Mouse (Mus musculus): ENCODE measurements around the gene Crybb1.

Crybb1 gene

DNA sequence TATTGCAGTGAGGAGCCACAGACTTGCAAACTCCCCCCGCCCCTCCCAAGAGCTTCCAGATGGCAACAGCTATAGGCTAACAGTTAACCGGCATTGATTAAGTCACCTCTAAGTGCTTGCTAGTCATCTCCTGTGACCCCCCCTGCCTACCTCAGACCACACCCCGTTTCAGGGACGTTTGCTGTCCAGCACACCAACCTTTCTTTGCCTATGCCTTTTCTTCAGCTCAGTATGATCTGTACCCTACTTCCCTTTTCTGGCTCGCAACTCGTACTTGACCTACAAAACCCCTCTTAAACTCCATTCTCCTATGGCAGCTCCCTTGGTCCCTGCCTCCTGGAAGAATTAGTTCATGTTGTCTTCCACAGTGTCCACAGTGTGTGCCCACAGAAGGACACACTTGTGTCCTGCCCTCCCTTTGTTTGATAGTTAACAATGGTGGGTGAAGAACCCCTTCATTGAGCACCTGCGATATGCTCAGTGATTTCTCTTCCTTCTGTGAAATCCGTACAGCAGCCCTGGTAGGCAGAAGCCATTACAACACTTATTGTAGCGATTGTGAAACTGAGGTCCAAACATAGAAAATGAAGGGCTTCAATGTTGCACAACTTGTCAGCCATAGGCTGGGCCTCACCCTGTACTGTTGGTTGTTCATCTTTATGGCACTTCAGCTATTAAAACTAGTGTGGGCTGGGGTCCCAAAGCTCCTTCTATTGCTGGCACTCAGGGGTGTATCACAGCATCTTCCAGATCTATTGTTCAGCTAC is 10.6 kb downstream of the Crybb1 start:
- no peak for DNase-seq (ENCODE audit: low spot score)

DNA sequence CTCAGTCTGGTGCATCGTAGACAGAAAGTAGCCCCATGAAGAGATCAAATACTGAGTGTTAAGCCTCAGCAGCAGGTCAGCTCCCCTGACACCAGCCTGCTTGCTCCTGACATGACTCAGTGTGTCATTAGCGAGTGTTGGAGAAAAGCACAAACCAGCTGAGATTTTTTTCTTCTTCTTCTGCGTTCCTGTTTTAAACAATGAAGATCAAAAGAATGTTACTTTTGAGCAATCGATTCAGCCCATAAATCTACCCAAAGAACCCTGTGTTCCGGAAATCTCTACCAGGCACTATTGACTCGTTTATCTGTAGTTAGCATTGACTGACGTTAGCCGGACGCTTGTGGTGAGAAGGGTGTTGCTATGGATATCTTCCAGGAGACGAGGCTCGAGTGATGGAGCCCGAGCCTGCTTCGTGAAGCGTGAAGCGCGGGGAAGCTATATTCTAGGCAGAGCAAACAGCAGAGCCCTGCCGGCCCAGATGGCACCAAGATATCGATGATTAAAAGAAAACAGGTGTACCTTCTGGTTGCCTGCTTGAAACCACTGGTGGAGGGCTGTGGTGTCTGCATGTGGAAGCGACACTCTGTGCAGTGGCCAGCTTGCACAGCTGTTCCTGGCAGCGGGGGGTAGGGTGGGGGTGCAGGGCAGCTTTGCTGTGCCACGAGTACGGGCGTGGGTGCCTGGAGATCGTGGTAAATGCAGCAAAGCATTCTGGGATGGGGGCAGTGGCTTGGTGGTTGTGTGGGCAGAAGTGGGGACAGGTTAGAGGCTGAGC is 15.3 kb downstream of the Crybb1 start:
- DNase-seq (ENCODE audit: low spot score), result no peak

DNA sequence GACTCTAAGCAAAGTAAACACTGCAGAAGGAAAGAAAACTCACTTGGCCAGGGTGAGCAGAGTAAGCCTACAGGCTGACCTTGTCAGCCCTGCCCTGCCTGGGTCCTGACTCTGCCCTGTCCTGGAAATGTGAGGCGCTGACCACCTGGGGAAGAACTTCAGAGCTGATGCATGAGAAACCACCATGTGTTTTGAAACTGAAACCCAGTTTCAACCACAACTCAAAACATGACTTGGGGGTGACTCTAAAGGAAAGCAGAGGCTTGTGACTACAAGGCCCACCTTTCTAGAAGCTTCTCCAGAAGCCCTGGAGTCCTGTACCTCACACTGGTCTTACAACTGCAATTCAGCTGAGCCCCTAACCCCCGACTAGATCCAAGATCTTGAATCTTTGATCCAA is 17.3 kb downstream of the Crybb1 start:
- no peak for DNase-seq (ENCODE audit: low spot score)

DNA sequence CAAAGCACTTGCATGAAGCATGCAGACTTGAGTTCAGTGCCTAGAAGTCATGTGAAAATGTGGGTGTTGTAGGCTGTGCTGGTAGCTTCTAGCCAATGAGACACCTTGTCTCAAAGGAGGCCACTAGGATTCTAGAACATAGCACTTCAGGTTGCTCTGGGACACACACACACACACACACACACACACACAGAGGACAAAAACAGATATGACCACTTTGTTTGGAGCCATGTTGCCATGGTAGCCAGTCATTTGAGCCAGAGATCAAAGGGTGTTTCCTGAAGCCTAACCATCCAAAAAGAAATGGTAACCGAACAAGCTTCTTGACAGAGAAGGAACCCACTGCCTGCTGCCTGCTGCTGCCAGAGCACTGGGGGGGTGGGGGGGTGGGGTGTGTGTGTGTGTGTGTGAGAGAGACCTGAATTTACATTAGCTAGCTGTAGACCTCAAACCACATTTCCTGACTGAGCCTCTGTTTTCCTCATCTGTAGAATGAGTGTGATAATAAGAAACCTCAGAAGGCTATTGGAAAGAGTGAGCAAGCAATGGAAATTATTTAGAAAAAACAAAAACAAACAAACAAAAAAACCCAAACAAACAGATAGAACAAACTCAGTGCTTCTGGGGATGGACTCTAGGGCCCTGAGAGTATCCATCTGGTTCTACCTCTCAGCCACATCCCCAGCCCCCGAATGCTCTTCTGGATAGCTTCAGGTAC is 18.3 kb downstream of the Crybb1 start:
- no peak for DNase-seq (ENCODE audit: low spot score)

DNA sequence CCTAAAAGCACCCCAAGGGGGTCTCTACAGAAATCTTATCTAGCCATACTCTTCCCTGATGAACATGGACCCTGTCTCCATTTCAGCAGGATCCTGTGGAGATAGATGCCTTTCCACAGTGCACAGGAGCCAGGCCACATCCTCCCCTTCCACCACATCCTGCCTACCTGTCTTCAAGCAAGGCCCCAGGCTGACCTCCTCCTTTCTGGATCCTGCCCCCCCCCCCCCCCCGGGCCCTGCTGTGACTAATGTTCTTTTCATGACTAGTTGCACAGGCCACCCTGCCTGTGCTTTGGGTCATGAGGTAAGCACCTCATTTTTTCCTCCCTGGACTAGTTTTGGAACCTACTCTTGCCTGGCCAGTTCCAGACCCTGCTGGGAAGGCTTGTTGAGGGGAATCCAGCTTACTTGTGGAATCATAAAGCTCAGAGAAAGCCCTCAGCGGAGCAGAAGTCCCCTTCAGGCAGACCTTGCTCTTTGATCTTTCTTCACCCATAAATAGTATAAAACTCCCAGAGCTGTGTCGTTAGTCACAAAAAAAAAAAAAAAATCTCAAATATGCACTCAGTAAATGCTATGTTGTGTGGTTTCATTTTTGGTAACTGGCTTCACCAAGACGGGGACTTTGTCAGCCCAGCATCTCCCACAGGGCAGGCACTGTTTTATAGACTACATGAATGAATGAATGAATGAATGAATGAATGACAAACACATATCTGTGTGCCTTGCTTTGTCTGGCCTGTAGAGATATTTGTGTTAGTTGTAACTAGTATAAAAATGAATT is 19.6 kb downstream of the Crybb1 start:
- DNase-seq (ENCODE audit: low spot score), result no peak

DNA sequence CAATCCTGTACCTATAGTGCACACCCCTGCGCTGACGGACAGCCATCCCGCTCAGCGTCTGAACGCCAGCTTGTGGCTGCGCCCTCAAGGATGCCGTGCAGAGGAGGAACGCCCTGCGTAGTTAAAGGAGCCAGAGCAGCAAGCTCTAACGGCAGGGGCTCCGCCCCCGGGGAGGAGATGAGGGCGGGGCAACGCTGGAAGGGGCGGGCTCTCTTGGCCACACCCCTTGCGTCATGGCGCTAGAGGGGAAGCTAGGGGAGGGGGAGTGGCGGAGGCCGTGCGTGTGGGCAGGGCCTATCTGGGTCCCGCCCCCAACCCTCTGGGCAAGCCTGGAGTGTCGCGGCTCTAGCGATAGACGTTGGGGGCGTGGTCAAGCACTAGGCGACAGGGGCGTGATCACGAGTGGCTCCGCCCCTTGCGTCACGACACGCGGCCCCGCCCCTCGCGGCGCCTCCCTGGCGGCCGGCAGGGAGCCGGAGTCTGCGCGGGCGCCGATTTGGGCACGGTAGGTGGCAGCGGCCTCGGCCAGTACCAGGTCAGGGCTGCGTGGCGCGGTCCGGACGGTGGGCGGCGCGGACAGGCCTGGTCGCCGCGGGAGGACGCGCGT is 20.8 kb downstream of the Crybb1 start, which contains the start of gene Tpst2:
TSS of gene Tpst2 (plus strand) at position 425 of the 607 bp plus-strand sequence.
- peak; percentile 100 for DNase-seq (ENCODE audit: low spot score)

DNA sequence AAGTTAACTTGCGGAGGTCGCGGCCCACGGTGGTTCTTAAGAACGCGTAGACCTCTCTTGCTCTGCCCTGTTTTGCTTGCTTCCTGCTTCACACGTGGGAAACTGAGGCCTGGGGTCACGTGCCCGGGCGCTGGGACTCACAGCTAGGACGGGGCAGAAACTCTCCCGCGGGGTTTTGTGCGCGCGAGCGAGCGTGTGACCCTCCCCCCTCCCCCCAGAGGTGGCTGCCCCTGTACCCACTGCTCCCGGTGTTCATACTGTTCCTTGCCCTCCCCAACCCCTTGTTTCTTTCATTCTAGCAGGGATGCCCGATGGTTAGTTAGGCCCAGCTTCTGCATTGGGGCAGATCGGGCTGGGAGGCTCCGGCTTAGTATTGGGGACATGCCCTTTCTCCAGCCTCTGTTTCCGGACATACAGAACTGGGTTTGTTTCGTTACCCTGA is 21.3 kb downstream of the Crybb1 start:
- DNase-seq (ENCODE audit: low spot score), result no peak

DNA sequence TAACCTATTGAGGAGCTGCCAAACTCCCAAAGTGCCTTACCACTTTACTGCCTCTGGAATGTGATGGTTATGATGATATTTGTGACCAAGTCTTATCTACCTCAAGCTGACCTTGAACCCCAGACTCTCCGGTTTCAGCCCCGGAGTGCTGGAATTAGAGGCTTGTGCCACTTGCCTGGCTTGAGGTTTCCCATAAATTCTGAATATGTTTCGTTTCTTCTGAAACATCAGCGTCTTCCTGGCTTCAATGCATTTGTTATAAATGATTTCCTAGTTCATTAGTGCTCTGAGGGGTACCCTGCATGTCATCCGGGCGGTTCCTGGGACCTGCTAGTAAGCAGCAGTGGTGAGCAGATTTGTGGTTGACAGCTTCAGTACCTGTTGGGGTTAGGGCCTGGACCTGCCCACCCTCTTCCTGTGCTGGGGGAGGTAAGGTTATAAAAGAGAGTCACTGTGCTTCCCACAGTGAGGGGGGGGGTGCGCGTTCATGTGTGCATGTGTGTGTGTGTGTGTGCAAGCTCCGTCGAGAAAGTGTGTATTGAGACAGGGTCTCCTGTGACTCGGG is 22.4 kb downstream of the Crybb1 start:
- no peak for DNase-seq (ENCODE audit: low spot score)

DNA sequence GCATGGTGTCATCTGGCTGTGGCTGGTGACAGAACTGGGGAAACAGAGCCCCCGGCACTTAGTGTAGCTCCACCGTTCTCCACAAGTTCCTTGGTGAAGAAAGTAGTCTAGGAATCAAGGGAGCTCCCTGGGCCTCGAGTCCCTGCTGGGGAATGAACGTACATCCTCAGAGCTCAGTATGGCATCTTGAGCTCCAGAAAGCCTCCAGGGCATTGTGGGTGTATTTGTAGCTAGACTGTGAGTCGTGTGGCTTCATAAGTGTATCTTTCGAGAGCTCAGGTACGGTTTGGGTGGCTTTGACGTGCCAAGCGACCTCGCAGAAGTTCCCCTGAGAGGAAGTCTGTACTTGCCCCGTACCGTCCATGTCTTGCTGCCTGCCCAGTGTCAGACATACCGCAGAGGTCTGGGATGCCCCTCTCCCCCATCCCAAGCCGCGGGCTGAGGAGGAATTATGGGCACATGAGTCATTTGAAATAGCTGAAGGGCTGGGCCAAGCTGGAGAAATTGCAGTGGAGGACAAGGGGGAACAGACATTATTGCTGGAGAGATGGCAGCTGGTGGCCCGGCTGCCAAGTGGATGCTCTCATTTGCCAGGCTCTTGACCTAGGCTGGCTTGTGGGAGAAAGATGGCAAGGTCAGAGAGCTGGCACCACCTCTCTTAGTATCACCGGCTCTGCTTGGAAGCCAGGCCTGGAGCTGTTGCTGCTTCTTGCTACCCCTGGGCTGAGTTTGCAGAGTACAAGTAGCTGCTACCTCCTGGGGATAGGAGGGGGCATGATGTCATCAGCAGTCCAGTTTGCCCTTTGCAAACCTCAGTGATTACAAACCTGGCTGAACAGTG is 23.8 kb downstream of the Crybb1 start:
- DNase-seq (ENCODE audit: low spot score), result no peak

DNA sequence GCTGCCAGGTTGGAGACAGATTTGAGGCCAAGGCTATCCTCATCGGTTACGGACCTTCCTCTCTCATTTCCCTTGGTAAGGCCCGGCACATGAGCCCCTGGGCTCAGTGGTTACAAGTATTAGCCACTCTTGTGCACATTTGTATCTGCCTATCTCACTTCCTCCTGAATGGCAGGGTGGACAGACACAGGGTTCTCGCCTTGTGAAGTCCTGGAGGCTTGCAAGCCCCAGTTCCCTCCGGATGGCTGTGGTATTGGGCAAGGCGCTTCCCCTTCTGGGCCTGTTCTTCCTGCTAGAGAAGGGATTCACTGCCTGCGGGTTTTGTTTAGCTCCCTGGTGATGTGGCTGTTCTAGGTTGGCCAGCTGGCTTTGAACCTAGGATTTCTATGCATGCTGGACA is 24.5 kb downstream of the Crybb1 start:
- no peak for DNase-seq (ENCODE audit: low spot score)

DNA sequence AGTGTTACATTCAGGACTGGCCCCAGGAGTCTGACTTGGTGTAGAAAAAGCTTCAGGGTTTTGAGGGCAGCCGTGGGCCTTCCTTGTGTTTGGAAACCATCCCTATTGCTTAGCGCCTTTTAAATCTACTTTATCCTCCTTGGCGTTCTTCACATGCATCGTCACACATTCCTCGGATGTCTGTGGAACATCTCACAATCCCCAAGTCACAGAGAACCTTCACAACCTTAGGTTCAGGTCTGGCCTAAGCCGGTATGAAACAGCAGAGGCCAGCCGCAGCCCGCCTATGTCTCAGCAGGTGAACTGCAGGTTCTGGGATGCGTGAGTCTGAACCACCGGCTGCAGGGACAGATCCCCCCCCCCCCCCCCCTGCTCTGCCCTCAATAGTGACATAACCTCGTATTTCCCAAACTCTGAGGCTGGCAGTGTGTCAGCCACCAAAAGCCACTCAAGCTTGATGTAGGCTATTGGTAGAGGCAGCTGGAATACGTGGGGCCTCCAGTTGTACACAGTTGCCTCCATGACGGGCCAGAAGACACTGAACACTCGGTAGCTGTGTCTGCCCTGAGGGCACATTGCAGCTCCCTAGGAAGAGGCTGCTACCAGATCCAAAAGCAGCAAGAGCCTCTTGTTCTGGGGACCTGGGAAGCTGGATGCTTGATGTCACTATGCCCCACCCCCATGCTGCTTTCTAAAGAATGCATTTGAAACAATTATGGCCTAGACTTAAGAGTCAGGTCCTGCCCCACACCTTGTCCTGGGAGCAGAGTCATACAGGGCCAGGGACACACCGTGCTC is 25.4 kb downstream of the Crybb1 start:
- DNase-seq (ENCODE audit: low spot score), result no peak

DNA sequence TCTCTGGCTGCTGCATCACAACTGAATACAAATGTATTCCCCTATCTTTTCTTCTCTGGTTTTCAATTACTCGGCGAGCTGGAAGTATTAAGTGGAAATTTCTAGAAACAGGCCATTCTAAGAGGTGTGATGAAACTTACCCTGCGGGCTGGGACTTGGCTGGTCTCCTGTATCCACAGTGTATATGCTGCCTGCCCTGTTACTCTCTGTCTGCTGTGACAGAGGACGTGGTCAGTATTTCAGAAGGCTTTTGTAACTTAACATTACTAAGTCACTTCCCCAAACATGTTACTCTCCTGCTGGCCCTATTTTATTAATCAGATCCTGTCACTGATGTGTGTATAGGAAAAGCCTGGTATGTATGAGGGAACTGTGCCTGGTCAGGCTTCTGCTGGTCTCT is 26.1 kb downstream of the Crybb1 start:
- no peak for DNase-seq (ENCODE audit: low spot score)

DNA sequence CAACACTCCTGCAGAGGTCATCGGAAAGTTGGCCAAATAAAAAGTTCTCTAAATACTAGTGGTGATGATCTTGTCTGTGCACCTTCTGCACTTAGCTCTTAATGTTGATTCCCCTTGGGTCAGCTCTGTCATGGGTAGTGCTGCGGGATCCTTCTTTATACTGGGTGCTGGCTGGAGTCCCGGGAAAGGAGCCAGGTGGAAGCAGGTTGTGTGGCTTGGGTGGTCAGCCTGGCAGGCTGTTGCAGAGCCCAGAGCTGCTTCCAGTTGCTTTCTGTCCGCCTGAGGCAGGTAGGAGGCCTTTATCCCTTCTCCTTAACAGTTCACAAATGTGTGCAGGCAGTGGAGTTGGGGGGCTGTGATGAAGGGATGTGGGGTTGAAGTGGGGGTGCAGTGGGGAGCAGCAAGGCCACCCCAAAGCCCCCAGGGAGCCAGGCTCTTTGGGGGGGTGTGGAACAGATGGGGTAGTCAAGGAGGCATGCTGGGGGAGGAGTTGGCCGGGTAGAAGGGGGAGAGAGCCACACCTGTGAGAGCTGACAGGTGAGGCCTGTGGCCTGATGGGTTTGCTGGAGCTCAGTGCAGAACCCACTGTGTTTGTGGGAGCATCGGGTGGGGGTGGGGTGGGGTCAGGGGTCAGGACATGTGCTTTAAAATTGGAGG is 26.6 kb downstream of the Crybb1 start:
- DNase-seq (ENCODE audit: low spot score), result no peak

DNA sequence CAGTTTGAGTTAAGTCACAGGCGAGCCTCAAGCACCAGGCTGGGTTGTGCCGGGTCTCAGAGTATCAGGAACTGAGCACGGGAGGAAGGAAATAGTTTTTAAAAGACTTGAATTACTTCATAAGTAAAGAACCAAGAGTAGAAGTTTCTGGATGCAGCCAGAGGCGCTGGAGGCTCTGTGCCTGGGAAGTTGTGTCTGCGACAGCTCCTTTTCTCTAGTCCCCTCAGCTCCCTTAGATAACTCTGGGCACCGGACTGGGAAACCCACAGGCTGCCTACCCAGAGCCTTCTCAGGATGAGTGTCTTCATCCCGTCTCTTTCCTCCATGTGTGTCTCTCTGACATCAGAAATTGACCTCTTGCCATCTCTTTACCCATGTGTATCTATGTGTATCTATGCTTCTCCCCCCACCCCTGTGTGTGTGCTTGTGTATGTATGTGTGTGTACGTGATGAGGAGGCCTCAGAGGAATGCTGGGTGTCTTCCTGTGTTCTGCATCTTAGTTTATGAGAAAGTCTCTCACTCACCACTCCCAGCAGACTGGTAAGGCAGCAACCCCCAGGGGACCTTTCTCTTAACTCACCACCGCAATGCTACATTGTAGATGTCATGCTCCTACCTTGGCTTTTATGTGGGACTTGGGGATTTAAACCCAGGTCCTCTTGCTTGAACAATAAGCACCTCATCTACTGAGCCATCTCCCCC is 27.3 kb downstream of the Crybb1 start:
- no peak for DNase-seq (ENCODE audit: low spot score)

DNA sequence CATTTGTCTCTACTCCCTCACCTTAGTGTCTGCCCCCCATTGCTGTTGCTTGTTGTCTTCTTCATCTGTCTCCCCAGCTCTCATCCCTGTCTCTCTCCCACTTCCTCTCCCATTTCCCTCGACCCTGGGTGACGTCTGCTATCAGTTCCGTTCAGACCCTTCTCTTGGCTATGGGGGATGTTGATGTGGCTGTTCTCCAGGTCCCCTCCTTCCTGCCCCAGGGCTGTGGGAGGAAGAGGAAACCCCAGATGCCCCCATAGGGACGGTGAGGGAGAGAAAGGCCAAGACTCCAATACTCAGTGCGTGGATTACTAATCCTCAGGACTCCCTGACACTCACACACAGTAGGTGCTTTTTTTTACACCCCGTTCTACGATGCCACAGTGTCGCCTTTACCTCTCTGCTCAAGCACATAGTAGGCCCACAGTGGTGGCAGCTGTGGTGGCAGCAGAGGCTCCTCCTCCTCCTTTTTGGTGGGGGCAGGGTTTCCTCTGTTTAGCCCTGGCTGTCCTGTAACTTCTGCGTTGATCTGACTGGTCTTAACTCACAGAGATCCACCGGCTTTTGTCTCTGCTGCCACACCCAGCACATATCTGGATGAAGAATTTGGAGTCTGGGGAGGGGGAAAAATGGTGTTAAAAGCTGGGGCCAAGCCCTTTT is 28.1 kb downstream of the Crybb1 start:
- no peak for DNase-seq (ENCODE audit: low spot score)

DNA sequence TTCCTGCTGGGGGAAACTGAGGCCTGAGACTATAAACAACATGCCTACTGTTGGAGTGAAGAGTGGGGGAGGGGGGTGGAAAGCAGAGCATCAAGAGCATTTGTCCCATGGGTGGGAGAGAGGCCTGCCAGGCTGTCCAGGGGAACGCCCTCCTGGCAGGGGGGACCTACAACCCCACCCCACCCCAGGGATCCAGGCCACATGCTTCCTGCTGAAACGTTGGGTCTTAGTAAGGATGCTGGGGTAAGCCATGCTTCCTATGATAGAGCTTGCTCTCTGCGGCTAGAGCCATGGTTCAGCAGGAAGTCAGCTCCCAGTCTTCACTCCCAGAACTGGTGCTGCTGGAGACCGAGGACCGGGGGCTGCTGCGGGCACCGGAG is 28.6 kb downstream of the Crybb1 start:
- no peak for DNase-seq (ENCODE audit: low spot score)

DNA sequence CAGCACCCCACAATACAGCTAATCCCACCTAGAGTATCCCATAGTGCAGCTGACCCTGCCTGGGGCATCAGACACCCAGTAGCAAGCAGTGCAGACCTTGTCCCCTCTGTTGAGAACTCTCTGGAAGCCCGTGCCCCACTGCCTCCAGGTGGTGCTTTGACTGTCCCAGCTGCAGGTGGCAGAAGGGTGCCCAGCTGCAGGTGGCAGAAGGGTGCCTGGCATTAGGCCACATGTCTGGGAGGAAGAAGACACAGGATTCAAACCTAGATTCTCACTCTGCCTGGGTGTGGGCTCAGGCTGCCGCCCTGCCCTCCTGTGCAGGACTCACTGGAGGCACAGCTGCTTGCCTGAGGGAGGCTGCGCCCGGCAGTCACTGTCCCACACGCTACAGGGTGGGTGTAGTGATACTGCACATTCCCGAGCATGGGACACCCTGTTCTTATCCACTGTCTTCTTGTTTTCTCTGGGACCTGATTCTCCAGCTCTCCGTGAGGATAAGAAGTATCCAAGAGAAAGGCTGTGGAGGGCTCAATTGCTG is 30.0 kb downstream of the Crybb1 start:
- no peak for DNase-seq (ENCODE audit: low spot score)

DNA sequence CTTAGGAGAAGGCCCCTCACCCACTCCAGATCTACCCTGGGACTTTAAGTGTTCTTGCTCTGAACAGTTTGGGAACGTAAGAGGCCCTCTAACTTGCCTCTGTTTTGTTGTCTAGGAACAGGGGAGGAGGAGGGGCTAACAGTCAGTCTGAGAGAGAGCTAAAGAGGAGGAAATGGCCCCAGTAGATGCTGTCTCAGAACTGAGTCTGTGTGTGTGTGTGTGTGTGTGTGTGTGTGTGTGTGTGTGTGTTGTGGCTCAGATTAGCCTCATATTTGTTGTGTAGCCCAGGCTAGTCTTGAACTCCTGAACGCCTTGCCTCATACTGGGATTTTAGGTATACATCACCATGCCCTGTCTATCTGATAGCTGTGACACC is 31.0 kb downstream of the Crybb1 start:
- no peak for DNase-seq (ENCODE audit: low spot score)
